Mouse (Mus musculus) intestine, embryonic 16.5 days (tissue): ENCODE data around the gene Tep1. TPM values are rescaled to one million over a fixed set of nuclear protein-coding genes. Genes with fewer than 3 reads are reported as not detected.
A peak's percentile ranks its signal among the peaks of the same experiment; 100 is the strongest.
"Not testable (repeated sequence)": the region's sequence is repeated elsewhere in the genome, so short reads cannot be mapped to it uniquely, and the experiment has no call there.

Experiments used
- ATAC-seq: fragments of 200-750 bp; cut with Nextera tagmentation; 2 replicates; pipeline ENCODE4 v1.8.0; 2017; ENCODE audit warnings: moderate TSS enrichment, moderate library complexity
- H3K27ac ChIP-seq: fragments of 300-500 bp; sonication (generic); 2 replicates; pipeline ENCODE4 v1.5.1; 2014; ENCODE audit warnings: mild to moderate bottlenecking, low read length
- H3K27me3 ChIP-seq: fragments of 300-500 bp; sonication (generic); replicated peaks from 2 replicates; pipeline ENCODE4 v1.6.1; 2014; ENCODE audit warnings: low read length, control low read depth, mixed read lengths; ENCODE audit not compliant: control insufficient read depth, insufficient read depth
- H3K36me3 ChIP-seq: fragments of 300-500 bp; sonication (generic); 2 replicates; pipeline ENCODE4 v1.6.1; 2014; ENCODE audit warnings: low read length, control low read depth; ENCODE audit not compliant: control insufficient read depth, insufficient read depth
- H3K4me1 ChIP-seq: fragments of 300-500 bp; sonication (generic); 2 replicates; pipeline ENCODE4 v1.6.1; 2014; ENCODE audit warnings: low read length, control low read depth, mixed read lengths; ENCODE audit not compliant: control insufficient read depth, insufficient read depth
- H3K4me2 ChIP-seq: fragments of 300-500 bp; sonication (generic); 2 replicates; pipeline ENCODE4 v1.6.1; 2014; ENCODE audit warnings: low read depth, low read length, control low read depth
- H3K4me3 ChIP-seq: fragments of 300-500 bp; sonication (generic); 2 replicates; pipeline ENCODE4 v1.5.1; 2014; ENCODE audit warnings: mild to moderate bottlenecking, low read length
- H3K9ac ChIP-seq: fragments of 300-500 bp; sonication (generic); 2 replicates; pipeline ENCODE4 v1.6.1; 2014; ENCODE audit warnings: low read depth, low read length
- H3K9me3 ChIP-seq: fragments of 300-500 bp; sonication (generic); 2 replicates; pipeline ENCODE4 v1.6.1; 2016; ENCODE audit warnings: low read length, control low read depth; ENCODE audit not compliant: control insufficient read depth
- WGBS: fragments of 180-500 bp; shearing (Covaris S2); extraction: QIAGEN DNeasy Blood & Tissue Kit; methylation state at CpG from one replicate; pipeline ENCODE4 v1.1.7; 2014; 5-methylcytosine and 5-hydroxymethylcytosine counted together
- polyA plus RNA-seq: library from polyadenylated mRNA; unstranded; fragments of >200 nt; fragmentation: Nextera tagmentation; extraction: Ambion mirVana; gene quantifications from 2 replicates; pipeline ENCODE4 v1.2.1, GENCODE M21; 2015

Tep1 gene
- polyA plus RNA-seq, 1 experiment from 2014 or later = 12.6 TPM

DNA sequence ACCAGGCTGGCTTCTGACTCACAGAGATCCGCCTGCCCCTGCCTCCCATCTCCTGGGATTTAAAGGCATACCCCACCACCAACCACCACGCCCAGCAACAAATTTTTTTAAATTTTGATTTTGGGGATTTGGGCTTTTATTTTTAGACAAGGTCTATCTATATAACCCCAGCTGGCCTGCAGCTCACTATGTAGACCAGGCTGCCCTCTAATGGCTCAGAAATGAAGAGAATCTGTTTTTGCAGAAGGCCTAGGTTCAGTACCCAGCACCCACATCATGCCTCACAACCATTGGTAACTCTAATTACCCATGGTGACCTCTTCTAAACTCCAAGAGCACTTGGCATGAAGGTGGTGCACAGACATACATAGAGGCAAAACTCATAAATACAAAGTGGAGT lies 924 bp upstream of the Tep1 start:
- Histone ChIP-seq H3K9ac (no peak overlapping the region), H3K27ac (no peak overlapping the region), H3K4me2 (no peak overlapping the region), H3K9me3 (no peaks in the 10 kb centered on the region), H3K4me3 (no peak overlapping the region), H3K4me1 (peaks cover 3% of the 10 kb centered on the region; the same call in 1 of the 2 replicates), H3K27me3 (no peaks in the 10 kb centered on the region), H3K36me3 (no peaks in the 10 kb centered on the region)
- no peak for ATAC-seq
- 91% methylated on average over 2 of the region's 2 CpGs for WGBS

DNA sequence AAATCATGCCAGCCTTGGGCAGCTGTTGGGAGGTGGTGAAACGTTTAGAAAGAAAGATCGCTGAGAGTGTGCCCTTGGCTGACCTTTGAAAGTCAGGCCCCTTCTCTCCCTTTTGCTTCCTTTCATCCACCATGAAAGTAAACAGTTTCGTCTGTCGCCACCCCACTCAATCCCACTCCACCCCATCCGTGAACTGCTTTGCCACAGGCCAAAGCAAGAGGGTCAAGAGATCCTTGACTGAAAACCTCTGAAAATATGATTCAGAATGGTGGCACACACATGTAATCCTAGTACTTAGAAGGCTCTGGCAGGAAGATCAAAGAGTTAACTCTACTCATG lies 414 bp upstream of the Tep1 start:
- 0 out of 2 replicates have a peak, but pooled peaks cover under 1% of the 10 kb centered on the region for H3K4me1 ChIP-seq
- 0 out of 2 replicates have a peak, but pooled peaks cover 3% of the 10 kb centered on the region for H3K36me3 ChIP-seq
- WGBS = 28% methylated on average over 5 of the region's 5 CpGs
- no peak for ATAC-seq
- H3K27ac ChIP-seq = peak overlapping the region; percentile 68
- H3K4me3 ChIP-seq = peak overlapping the region; percentile 57
- peak overlapping the region; percentile 50 for H3K4me2 ChIP-seq
- peak overlapping the region; percentile 78 for H3K9ac ChIP-seq
- H3K9me3 ChIP-seq = no peaks in the 10 kb centered on the region
- no peaks in the 10 kb centered on the region for H3K27me3 ChIP-seq

DNA sequence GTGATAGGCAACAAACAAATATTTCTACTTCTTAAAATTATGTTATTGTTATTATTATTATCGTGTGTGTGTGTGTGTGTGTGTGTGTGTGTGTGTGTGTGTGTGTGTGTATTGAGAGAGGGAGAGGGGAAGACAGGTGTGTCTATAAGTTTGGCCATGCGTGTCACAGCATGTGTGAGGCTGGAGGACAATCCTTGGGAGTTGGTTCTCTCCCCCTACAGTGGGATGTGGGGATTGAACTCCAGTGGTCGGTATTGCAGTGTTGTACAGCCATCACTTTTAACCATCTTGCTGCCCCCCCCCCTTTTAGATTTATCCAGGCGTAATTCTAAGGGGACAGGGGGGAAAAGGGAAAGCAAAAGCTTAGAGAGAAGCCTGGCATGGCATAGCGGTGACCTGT lies 1.7 kb downstream of the Tep1 start:
- no peak overlapping the region for H3K4me2 ChIP-seq
- 95% methylated on average over 5 of the region's 5 CpGs for WGBS
- no peak for ATAC-seq
- no peaks in the 10 kb centered on the region for H3K27me3 ChIP-seq
- H3K9me3 ChIP-seq = no peaks in the 10 kb centered on the region
- H3K9ac ChIP-seq = no peak overlapping the region
- H3K4me3 ChIP-seq = no peak overlapping the region
- no peaks in the 10 kb centered on the region for H3K4me1 ChIP-seq
- H3K36me3 ChIP-seq = 0 out of 2 replicates have a peak, but pooled peaks cover 5% of the 10 kb centered on the region
- no peak overlapping the region for H3K27ac ChIP-seq

DNA sequence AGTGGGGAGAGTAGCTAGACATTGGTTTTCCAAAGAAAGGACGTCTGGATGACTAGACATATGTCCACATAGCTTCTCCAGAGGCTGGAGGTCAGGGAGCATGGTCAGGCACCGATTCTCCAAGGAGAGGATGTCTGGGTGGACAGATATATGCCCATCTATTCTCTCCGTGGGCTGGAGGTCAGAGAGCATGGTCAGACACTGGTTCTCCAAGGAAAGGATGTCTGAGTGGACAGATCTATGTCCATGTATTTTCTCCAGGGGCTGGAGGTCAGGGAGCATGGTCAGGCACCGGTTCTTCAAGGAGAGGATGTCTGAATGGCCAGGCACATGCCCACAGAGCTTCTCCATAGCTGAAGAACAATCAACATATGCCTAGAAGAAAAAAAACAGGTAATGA lies 2.1 kb downstream of the Tep1 start:
- no peak for ATAC-seq
- Histone ChIP-seq H3K4me2 (no peak overlapping the region), H3K9me3 (no peaks in the 10 kb centered on the region), H3K4me3 (no peak overlapping the region), H3K9ac (no peak overlapping the region), H3K27ac (no peak overlapping the region), H3K36me3 (0 out of 2 replicates have a peak, but pooled peaks cover 5% of the 10 kb centered on the region), H3K4me1 (no peaks in the 10 kb centered on the region), H3K27me3 (no peaks in the 10 kb centered on the region)
- 75% methylated on average over 4 of the region's 4 CpGs for WGBS

DNA sequence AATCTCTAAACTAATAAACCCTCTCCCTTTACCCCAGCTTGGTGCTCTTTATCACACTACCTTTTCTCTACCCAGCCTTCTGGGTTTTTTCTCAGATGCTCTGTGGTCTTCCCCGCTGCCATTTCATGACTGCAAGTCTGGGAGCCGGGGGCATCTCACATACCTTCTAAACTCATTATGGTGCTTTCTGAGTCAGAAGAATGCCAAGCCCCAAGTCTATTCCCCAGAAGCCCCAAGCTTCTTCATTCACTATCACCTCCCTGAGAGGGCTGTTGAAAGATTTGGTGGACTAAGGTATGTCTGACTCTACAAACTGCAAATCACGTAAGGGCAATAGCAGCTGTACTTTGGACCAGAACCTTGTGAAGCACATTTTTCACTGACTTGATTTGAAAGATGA lies 3.4 kb downstream of the Tep1 start:
- no peak overlapping the region for H3K4me3 ChIP-seq
- no peaks in the 10 kb centered on the region for H3K27me3 ChIP-seq
- no peak for ATAC-seq
- H3K9me3 ChIP-seq = no peaks in the 10 kb centered on the region
- no peak overlapping the region for H3K4me2 ChIP-seq
- H3K36me3 ChIP-seq = 0 out of 2 replicates have a peak, but pooled peaks cover 5% of the 10 kb centered on the region
- H3K4me1 ChIP-seq = no peaks in the 10 kb centered on the region
- no peak overlapping the region for H3K27ac ChIP-seq
- H3K9ac ChIP-seq = no peak overlapping the region
- whole genome bisulfite sequencing = 87% methylated on average over 3 of the region's 3 CpGs

DNA sequence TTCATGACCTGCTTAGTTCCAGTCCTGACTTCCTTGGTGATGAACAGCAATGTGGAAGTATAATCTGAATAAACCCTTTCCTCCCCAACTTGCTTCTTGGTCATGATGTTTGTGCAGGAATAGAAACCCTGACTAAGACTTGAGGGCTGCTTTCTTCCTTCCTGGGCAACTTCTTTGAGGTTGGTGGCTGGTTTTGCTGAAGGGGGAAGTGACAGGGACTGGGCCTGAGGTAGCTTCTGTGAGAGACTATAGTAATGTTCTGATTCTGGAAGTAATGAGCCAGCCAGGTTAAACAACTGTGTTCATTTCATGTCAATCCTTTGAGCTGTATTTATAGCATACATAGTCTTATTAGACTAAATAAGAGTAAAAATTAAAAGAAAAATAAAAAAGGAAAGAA lies 5.4 kb downstream of the Tep1 start:
- H3K36me3 ChIP-seq, ATAC-seq, H3K4me3 ChIP-seq, H3K9ac ChIP-seq, H3K4me1 ChIP-seq, H3K27me3 ChIP-seq, H3K27ac ChIP-seq, H3K4me2 ChIP-seq, H3K9me3 ChIP-seq: not testable (repeated sequence)

DNA sequence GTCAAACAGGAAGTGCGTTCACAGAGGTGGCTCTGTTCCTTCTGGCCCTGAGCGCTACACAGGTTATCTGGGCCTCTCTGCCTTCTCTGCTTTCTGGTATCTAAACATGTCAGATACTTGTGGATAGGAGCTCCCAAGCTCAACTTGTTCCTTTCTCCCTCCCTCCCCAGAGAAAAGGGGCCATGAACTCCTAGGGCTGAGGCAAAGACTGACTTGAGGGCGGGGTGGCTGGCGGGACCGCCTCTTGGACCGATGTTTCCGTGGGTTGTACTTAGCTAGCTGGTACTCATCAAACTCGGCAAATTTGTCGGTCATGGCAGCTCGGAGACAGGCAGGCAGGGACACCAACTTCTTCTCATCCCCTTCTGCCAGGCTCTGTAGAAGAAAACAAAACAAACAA lies 7.7 kb downstream of the Tep1 start:
- no peaks in the 10 kb centered on the region for H3K27me3 ChIP-seq
- H3K27ac ChIP-seq = no peak overlapping the region
- H3K4me3 ChIP-seq = no peak overlapping the region
- no peak overlapping the region for H3K4me2 ChIP-seq
- 90% methylated on average over 10 of the region's 10 CpGs for WGBS
- H3K9me3 ChIP-seq = no peaks in the 10 kb centered on the region
- no peak overlapping the region for H3K9ac ChIP-seq
- H3K4me1 ChIP-seq = no peaks in the 10 kb centered on the region
- no peak for ATAC-seq
- peaks cover 8% of the 10 kb centered on the region for H3K36me3 ChIP-seq

DNA sequence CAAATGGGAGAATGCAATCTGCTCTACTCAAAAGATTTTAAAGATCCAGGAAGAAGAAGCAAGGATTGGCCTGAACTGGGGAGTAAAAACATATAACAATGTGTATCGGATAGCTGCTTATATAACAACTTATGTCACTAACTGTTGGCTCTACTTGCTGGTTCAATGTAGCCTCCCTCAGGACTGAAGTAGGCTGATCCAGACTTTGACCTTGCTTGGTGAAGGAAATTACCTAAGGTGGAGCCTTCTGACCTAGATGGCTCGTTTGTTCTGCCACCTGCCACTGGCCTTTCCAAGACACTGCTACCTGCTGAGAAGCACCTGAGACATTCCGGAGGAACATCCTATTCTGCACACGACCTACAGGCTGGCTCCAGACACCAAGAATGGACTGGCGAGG lies 14.6 kb downstream of the Tep1 start:
- Histone ChIP-seq H3K9ac (no peak overlapping the region), H3K4me1 (no peaks in the 10 kb centered on the region), H3K36me3 (peaks cover 6% of the 10 kb centered on the region), H3K4me2 (no peak overlapping the region), H3K9me3 (no peaks in the 10 kb centered on the region), H3K27me3 (no peaks in the 10 kb centered on the region), H3K27ac (no peak overlapping the region), H3K4me3 (no peak overlapping the region)
- peak; percentile 72 for ATAC-seq
- 72% methylated on average over 5 of the region's 5 CpGs for WGBS

DNA sequence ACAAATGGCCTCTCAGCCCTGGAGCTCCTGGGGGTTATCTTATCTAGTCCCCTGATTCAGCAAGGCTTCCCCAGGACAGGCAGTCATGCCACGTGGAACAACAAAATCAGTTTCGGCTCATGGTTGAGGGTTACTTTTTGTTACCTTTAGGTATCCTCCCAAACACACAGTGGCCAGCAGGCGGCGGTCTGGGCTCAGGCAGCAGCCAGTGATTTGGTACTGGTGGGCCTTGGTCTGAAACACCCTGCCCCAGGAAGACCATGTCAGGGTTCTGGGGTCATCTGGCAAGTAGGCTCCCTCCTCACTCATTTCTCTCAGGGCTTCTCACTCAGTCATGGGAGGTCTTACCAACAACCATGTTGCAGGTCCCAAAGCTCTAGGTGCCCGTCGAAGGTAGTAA lies 33.1 kb downstream of the Tep1 start:
- Histone ChIP-seq H3K36me3 (peaks cover 3% of the 10 kb centered on the region), H3K4me2 (no peak overlapping the region), H3K9me3 (no peaks in the 10 kb centered on the region), H3K4me3 (no peak overlapping the region), H3K9ac (no peak overlapping the region), H3K4me1 (no peaks in the 10 kb centered on the region), H3K27ac (no peak overlapping the region), H3K27me3 (no peaks in the 10 kb centered on the region)
- 75% methylated on average over 6 of the region's 6 CpGs for WGBS
- no peak for ATAC-seq

DNA sequence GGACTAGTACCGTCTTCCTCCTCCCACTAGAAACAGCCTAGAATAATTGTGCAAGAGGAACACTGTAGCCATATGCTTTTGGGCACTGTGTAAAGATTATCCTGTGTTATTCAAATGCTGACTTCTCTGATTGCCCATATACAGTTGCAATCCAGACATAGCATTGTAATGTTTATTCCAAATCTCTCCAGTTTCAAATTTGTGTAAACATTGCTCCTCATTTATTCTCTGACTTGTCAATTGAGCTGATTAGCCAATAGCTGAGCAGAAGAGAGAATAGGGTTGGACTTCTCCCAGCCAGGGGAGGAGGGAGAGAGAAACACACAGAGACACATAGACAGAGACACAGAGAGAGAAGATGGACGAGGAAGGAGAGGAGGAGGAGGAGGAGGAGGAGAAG lies 35.9 kb downstream of the Tep1 start:
- Histone ChIP-seq H3K4me3 (no peak overlapping the region), H3K4me1 (no peaks in the 10 kb centered on the region), H3K27me3 (no peaks in the 10 kb centered on the region), H3K4me2 (no peak overlapping the region), H3K9me3 (no peaks in the 10 kb centered on the region), H3K9ac (no peak overlapping the region), H3K36me3 (peaks cover 3% of the 10 kb centered on the region), H3K27ac (peak overlapping the region; percentile 13)
- ATAC-seq = peak; percentile 58
- WGBS = 48% methylated on average over 2 of the region's 2 CpGs
